Mouse (Mus musculus) small intestine, adult 2 months (tissue): ENCODE results near the gene Slc23a2. TPM values are rescaled to one million over a fixed set of nuclear protein-coding genes. Genes with fewer than 3 reads are reported as not detected.

Experiments used
- H3K27ac ChIP-seq: fragments of 200-500 bp; 2 replicates; pipeline ENCODE4 v1.5.1; 2012; ENCODE audit warnings: low read depth, low read length, control low read depth, inconsistent platforms; ENCODE audit not compliant: insufficient read depth
- H3K27me3 ChIP-seq: fragments of 200-500 bp; 2 replicates; pipeline ENCODE4 v1.6.1; 2012; ENCODE audit warnings: mild to moderate bottlenecking, moderate library complexity, low read length, inconsistent platforms; ENCODE audit not compliant: control insufficient read depth, insufficient read depth
- H3K36me3 ChIP-seq: fragments of 200-500 bp; 2 replicates; pipeline ENCODE4 v1.6.1; 2012; ENCODE audit warnings: mild to moderate bottlenecking, low read length, control low read depth, inconsistent platforms; ENCODE audit not compliant: control insufficient read depth, insufficient read depth
- H3K4me1 ChIP-seq: fragments of 200-500 bp; 2 replicates; pipeline ENCODE4 v1.6.1; 2012; ENCODE audit warnings: low read length, inconsistent platforms, mixed read lengths; ENCODE audit not compliant: control insufficient read depth, insufficient read depth, insufficient read length
- H3K4me3 ChIP-seq: fragments of 200-500 bp; 2 replicates; pipeline ENCODE4 v1.5.1; 2012; ENCODE audit warnings: low read depth, mild to moderate bottlenecking, control low read depth, inconsistent platforms, low read length, moderate library complexity
- CTCF ChIP-seq: fragments of 200-500 bp; IDR thresholded peaks from 2 replicates; pipeline ENCODE4 v1.5.1; 2012; ENCODE audit warnings: low read depth, mild to moderate bottlenecking, control low read depth, inconsistent platforms, low read length, moderate library complexity, mixed read lengths; ENCODE audit not compliant: insufficient replicate concordance, insufficient read length; ENCODE audit errors: extremely low read depth
- POLR2A ChIP-seq: fragments of 200-500 bp; IDR thresholded peaks from 2 replicates; pipeline ENCODE4 v1.6.1; 2012; ENCODE audit warnings: low read depth, mild to moderate bottlenecking, control low read depth, inconsistent platforms, low read length, moderate library complexity
- WGBS: fragments of 180-500 bp; shearing (Covaris S2); methylation state at CpG from one replicate; pipeline ENCODE4 v1.1.7; 2018; 5-methylcytosine and 5-hydroxymethylcytosine counted together
- polyA plus RNA-seq: library from polyadenylated mRNA; depleted of rRNA; stranded (reverse); fragments of >200 nt; gene quantifications from 2 replicates; pipeline ENCODE4 v1.2.3, GENCODE M21; 2012; rRNA removed

Gene Slc23a2
- polyA plus RNA-seq, 1 experiment, result 18.5 TPM

DNA sequence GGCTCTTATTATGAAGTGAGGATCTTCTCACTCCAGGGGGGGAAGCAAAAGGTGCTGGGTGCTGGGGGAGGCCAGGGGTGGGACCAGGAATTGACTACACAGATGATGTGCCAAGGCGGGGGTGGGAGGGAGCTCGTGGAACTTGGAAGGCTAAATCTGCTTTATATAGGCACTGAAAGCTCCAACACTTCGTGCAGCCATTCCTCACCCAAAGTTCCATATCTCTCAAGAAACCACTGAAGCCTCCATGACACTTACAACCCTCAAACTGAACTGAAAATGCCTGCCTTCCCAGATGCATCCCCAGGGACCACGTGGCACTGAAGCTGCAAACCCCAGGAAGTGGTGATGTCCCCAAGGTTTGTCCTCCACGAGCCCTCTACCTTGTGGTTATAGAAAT, 141.0 kb downstream of the Slc23a2 start:
- Histone ChIP-seq H3K36me3 (no peaks in the 10 kb centered on the region; the same call in 1 of the 2 replicates), H3K4me3 (no peak overlapping the region), H3K27me3 (no peaks in the 10 kb centered on the region), H3K4me1 (peaks cover 5% of the 10 kb centered on the region), H3K27ac (no peak overlapping the region)
- 69% methylated on average over 5 of the region's 5 CpGs for WGBS
- TF ChIP-seq CTCF (no peak), POLR2A (no peak)

Other genes starting within 250 kb of the Slc23a2 start
- gene Prnp, start 235.2 kb downstream of the Slc23a2 start, polyA plus RNA-seq, result 11.9 and 13.5 TPM in 2 replicates
- not detected in 2 replicates for gene Prn, start 235.2 kb downstream of the Slc23a2 start, polyA plus RNA-seq
- gene Prnd, start 194.2 kb downstream of the Slc23a2 start, polyA plus RNA-seq, result 0.46 and 0.99 TPM in 2 replicates
- gene Rassf2, start 114.8 kb downstream of the Slc23a2 start, polyA plus RNA-seq, result 7.5 and 11.9 TPM in 2 replicates
- gene Tmem230, start 102.7 kb upstream of the Slc23a2 start, polyA plus RNA-seq, result 112 and 227 TPM in 2 replicates
- gene Pcna, start 108.2 kb upstream of the Slc23a2 start, polyA plus RNA-seq, result 32.6 and 54.9 TPM in 2 replicates
- gene Cds2, start 118.0 kb upstream of the Slc23a2 start, polyA plus RNA-seq, result 9.6 and 21.2 TPM in 2 replicates
- gene Prokr2, start 240.3 kb upstream of the Slc23a2 start, polyA plus RNA-seq, result 0.03 TPM in 1 of 2 replicates, not detected in the other